Mouse (Mus musculus) ES-Bruce4 (cell line): ENCODE data around the gene 3110021N24Rik.

Source experiments
- CTCF ChIP-seq: IDR thresholded peaks from one replicate; pipeline ENCODE4 v1.8.1; 2011; ENCODE audit warnings: low read depth, low read length
- EP300 ChIP-seq: IDR thresholded peaks from 2 replicates; pipeline ENCODE4 v1.6.1; 2011; ENCODE audit warnings: low read depth, low read length; ENCODE audit not compliant: insufficient read depth
- POLR2A ChIP-seq: IDR thresholded peaks from one replicate; pipeline ENCODE4 v1.8.1; 2011; ENCODE audit warnings: low read length; ENCODE audit not compliant: insufficient read depth

DNA sequence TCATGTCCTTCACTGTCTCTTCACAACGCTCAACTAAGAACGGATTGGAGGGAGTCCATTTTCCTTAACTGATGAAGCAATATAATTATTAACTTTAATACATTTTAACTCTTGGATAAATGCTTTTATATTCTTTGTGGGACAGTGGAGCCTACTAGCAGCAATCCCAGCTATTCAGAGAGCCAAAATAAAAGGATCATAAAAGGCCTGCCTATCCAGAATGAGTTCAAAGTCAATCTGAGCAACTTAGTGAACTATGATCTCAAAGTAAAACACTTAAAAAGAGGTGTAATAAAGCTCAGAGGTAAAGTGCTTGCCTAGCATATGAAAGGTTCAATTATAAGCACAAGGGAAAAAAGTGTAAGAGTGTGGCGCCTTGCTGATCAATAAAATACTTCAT lies 40.1 kb downstream of the 3110021N24Rik start:
- TF ChIP-seq CTCF (no peak), POLR2A (no peak), EP300 (no peak)
